25 mouse cellular contexts compared by ENCODE assay signal in genomic region chrX:88093936-88094569, GRCm38 (mm10). TPM values are rescaled to one million over a fixed set of nuclear protein-coding genes. Genes with fewer than 3 reads are reported as not detected.
DNase-seq lines count a peak whose midpoint lies in the region; ATAC-seq and TF ChIP-seq lines count a peak whose summit lies in the region.
"Had no signal": no experiment of that assay in that cellular context is flagged by ENCODE, and none has a peak within 500 bp of the region (broad histone marks: within the 10 kb centered on the region; RNA-seq: fewer than 3 reads in every experiment).

No protein-coding gene starts in this region.

- H3K36me3 ChIP-seq in kidney, embryonic 14.5 days (ENCODE audit: control insufficient read depth, insufficient read depth, low read length), result no peaks in the 10 kb centered on the region
- no peaks in the 10 kb centered on the region for H3K36me3 ChIP-seq in hindbrain, embryonic 12.5 days
- H3K36me3 ChIP-seq: embryonic facial prominence, embryonic 12.5 days; forebrain, embryonic 12.5 days; heart, embryonic 15.5 days; midbrain, embryonic 10.5 days; neural tube, embryonic 15.5 days had no signal

- no peak for TF ChIP-seq POLR2A in brain, embryonic 14.5 days (IDR thresholded peaks at IDR 0.05; ENCODE audit: borderline replicate concordance, extremely low read depth, insufficient read depth, insufficient read length, poor library complexity, severe bottlenecking)

- no peak overlapping the region for H3K27ac ChIP-seq in kidney, embryonic 14.5 days (ENCODE audit: low read depth, low read length)
- H3K27ac ChIP-seq in hindbrain, embryonic 12.5 days, result no peak overlapping the region
- H3K27ac ChIP-seq: embryonic facial prominence, embryonic 12.5 days; forebrain, embryonic 12.5 days; heart, embryonic 15.5 days; hindbrain, embryonic 14.5 days; macrophage; midbrain, embryonic 10.5 days; neural tube, embryonic 15.5 days; stomach, postnatal 0 days had no signal

- DNase-seq in kidney, postnatal 36 days, result peak; percentile 0 to 2
- peak; percentile 41 for DNase-seq in brain, embryonic 14.5 days (ENCODE audit: low read depth)
- peak; percentile 80 for DNase-seq in cerebellum, adult 9-10 months
- DNase-seq in fibroblast of lung, adult 2 months (ENCODE audit: low read depth), result peak; percentile 20
- no peak for DNase-seq in adrenal gland, adult 18-20 months (ENCODE audit: low spot score in 2 of 2)
- DNase-seq: adrenal gland, postnatal 14 days; heart, postnatal 36 days; kidney, adult 9 months; right cerebral cortex, postnatal 14 days; thymus, adult 2 months; thymus, postnatal 4 days had no signal

- H3K27me3 ChIP-seq in kidney, embryonic 14.5 days (ENCODE audit: control insufficient read depth, insufficient read depth, low read length), result no peaks in the 10 kb centered on the region
- H3K27me3 ChIP-seq in hindbrain, embryonic 12.5 days, result no peaks in the 10 kb centered on the region
- H3K27me3 ChIP-seq: embryonic facial prominence, embryonic 12.5 days; forebrain, embryonic 12.5 days; heart, embryonic 15.5 days; neural tube, embryonic 15.5 days had no signal

- no peaks in the 10 kb centered on the region for H3K9me3 ChIP-seq in kidney, embryonic 14.5 days (ENCODE audit: control insufficient read depth, low read length)
- H3K9me3 ChIP-seq in hindbrain, embryonic 12.5 days (replicated peaks), result no peaks in the 10 kb centered on the region
- H3K9me3 ChIP-seq: embryonic facial prominence, embryonic 12.5 days; forebrain, embryonic 12.5 days; heart, embryonic 15.5 days; midbrain, embryonic 10.5 days; neural tube, embryonic 15.5 days had no signal

- H3K4me2 ChIP-seq in kidney, embryonic 14.5 days (replicated peaks; ENCODE audit: low read depth, low read length), result no peak overlapping the region
- H3K4me2 ChIP-seq in hindbrain, embryonic 12.5 days (replicated peaks), result no peak overlapping the region
- H3K4me2 ChIP-seq: embryonic facial prominence, embryonic 12.5 days; forebrain, embryonic 12.5 days; heart, embryonic 15.5 days; hindbrain, embryonic 14.5 days; neural tube, embryonic 15.5 days had no signal

- no peak overlapping the region for H3K4me3 ChIP-seq in kidney, embryonic 14.5 days (ENCODE audit: low read length)
- H3K4me3 ChIP-seq in hindbrain, embryonic 12.5 days, result no peak overlapping the region
- H3K4me3 ChIP-seq: embryonic facial prominence, embryonic 12.5 days; forebrain, embryonic 12.5 days; heart, embryonic 15.5 days; midbrain, embryonic 10.5 days; neural tube, embryonic 15.5 days had no signal

- no peaks in the 10 kb centered on the region for H3K4me1 ChIP-seq in kidney, embryonic 14.5 days (ENCODE audit: control insufficient read depth, insufficient read depth, low read length)
- no peaks in the 10 kb centered on the region for H3K4me1 ChIP-seq in hindbrain, embryonic 12.5 days
- H3K4me1 ChIP-seq: embryonic facial prominence, embryonic 12.5 days; forebrain, embryonic 12.5 days; heart, embryonic 15.5 days; midbrain, embryonic 10.5 days; neural tube, embryonic 15.5 days had no signal

- no peak for ATAC-seq in kidney, embryonic 14.5 days (ENCODE audit: low FRiP score, low TSS enrichment)
- ATAC-seq in hindbrain, embryonic 12.5 days (ENCODE audit: low FRiP score), result no peak

- TF ChIP-seq CTCF in brain, embryonic 14.5 days (IDR thresholded peaks at IDR 0.05; ENCODE audit: borderline replicate concordance, extremely low read depth, insufficient read depth, insufficient read length), result no peak

- no peak overlapping the region for H3K9ac ChIP-seq in kidney, embryonic 14.5 days (ENCODE audit: low read depth, low read length)
- H3K9ac ChIP-seq in hindbrain, embryonic 12.5 days, result no peak overlapping the region
- H3K9ac ChIP-seq: embryonic facial prominence, embryonic 12.5 days; forebrain, embryonic 12.5 days; heart, embryonic 15.5 days; hindbrain, embryonic 14.5 days; neural tube, embryonic 15.5 days had no signal

RNA-seq across cellular contexts. Expression of gene Il1rapl1, which starts 21.4 kb away (rescaled TPM):
- 0.79 and 0.80 TPM in 2 replicates for polyA plus RNA-seq in kidney, embryonic 14.5 days (2014; fragmentation: Nextera tagmentation; extraction: Ambion mirVana)
- polyA plus RNA-seq in brain, embryonic 14.5 days (2012; rRNA removed), result 0.71 and 1.4 TPM in 2 replicates
- polyA plus RNA-seq in hindbrain, embryonic 12.5 days (2016; fragmentation: Nextera tagmentation; extraction: Ambion mirVana), result 2.4 and 2.6 TPM in 2 replicates
- total RNA-seq in adrenal gland, adult 18-20 months (2021), result under 1 TPM; 0.43 to 0.45 TPM
- total RNA-seq: liver, adult 2 months had no signal
- polyA plus RNA-seq: gonadal fat pad, adult 2 months; large intestine, adult 2 months; liver, adult 2 months; liver, embryonic 16.5 days; macrophage; thymus, adult 2 months had no signal

Comparison
In these comparisons a context has a peak if more than half of its experiments do, and no peak if none do; other contexts are left out.
1. DNase-seq: peak in kidney, postnatal 36 days (2 of 2), brain, embryonic 14.5 days (single experiment), cerebellum, adult 9-10 months (single experiment) and fibroblast of lung, adult 2 months (single experiment); none in adrenal gland, adult 18-20 months (0 of 2).